Mouse (Mus musculus) cerebellum, adult 2 months (tissue): ENCODE measurements around the gene Pard6b.
"Not testable (repeated sequence)": the region's sequence is repeated elsewhere in the genome, so short reads cannot be mapped to it uniquely, and the experiment has no call there.

Experiments used
- CTCF ChIP-seq: fragments of 200-500 bp; IDR thresholded peaks from 2 replicates; pipeline ENCODE4 v1.5.1; 2011; ENCODE audit warnings: low read depth, mild to moderate bottlenecking, control low read depth, low read length, moderate library complexity, borderline replicate concordance; ENCODE audit not compliant: insufficient read depth
- POLR2A ChIP-seq: fragments of 200-500 bp; IDR thresholded peaks from 2 replicates; pipeline ENCODE4 v1.6.1; 2011; ENCODE audit warnings: low read length, control low read depth, borderline replicate concordance; ENCODE audit not compliant: insufficient read depth

DNA sequence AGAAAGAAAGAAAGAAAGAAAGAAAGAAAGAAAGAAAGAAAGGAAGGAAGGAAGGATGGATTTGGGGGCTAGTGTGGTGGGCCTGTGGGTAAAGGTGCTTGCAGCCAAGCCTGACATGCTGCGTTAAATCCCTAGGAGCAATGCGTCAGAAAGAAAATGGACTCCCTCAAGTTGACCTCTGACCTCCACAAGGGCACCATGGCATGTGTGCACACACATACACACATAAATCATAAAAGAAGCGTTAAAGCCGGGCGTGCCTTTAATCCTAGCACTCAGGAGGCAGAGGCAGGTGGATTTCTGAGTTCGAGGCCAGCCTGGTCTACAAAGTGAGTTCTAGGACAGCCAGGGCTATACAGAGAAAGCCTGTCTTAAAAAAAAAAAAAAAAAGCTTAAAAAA is 27.1 kb downstream of the Pard6b start:
- TF ChIP-seq POLR2A, CTCF: not testable (repeated sequence)
